Mouse (Mus musculus): Measurements from ENCODE around the gene Gli1.

Gli1 gene

DNA sequence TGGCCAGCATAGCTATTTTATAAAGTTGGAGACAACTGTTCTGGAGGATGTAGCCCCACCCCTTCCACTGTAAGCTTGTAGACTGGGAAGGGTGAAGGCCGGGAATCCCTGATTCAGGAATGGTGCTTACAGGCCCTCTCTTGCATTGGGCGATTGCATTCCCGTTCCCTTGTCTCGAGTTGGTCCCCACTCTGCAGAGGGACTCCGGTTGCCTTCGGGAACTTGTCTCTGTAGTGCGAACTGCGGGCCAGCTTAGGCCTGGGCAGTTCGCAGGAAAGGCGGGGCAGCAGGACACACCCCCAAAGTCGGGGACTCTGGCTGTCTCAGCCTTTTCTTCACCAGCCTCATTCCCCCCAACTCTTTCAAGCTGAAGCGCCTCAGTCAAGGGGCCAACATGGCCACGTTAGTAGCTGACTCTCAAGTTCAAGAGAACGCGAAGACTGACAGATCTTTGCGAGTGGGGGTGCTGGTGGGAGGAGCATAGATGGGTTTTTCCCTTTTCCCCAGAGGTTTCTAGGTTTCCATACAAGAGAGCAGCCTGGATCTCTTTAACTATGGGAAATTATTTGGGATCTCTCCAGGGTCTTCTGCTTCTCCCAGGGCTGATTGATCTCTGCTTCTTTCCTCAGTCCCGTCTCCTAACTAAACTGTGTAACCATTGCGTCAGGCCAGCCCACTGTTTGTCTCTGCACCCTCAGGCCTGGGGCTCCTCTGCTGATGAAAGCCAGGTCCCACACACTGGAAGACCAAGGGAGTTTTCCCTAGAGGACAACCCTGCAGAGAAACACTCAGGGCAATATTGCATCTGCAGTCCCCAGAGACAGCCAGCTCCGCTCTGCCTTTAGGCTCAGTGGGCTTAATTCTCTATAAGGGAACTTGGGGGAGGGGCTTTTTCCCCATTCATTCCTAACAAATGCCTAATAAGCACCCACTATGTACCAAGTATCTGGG lies 50.6 kb downstream of the Gli1 start:
- DNase-seq = no peak

- DNase-seq = peak; percentile 99
These were observed 51.4 kb downstream of the Gli1 start for GRCm38 (mm10) chr10:127290307-127290929.

DNA sequence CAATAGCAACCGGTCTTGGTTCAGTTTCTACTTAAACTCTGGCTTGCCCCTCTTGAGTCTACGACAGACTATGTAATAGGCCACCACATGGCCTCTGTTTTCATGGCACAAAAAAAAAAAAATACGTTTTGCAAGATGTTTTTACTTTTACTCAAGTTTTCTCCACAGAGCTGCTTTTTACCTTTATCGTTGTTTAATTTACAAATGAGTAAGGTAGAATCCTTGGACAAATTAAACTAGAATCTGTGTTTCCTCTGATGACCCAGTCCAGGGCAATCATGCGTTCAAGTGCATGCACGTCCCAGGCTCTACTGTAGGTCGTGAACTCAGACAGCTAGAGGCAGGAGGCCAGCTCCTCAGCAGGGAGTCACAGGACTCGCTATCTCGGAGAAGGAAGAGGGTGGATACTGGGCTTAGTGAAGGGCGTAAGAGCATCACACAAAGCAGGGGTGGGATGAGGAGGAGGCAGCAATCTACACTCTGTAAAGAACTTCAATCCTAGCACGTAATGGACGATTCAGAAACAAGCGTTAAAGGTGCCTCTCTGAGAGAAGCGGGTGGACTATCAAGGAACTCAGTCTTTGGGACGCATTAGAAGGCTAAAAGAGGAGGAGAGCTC lies 52.1 kb downstream of the Gli1 start:
- no peak for DNase-seq

- DNase-seq = peak; percentile 88
These were observed 52.8 kb downstream of the Gli1 start, which contains the start of gene Mbd6 for GRCm38 (mm10) chr10:127288800-127289572. TSS of gene Mbd6 (minus strand) at chr10:127289018.

GRCm38 (mm10) chr10:127288328-127288799 lies 53.4 kb downstream of the Gli1 start:
- DNase-seq = peak; percentile 45

- DNase-seq = no peak
These were observed 53.9 kb downstream of the Gli1 start for GRCm38 (mm10) chr10:127287936-127288293.

DNA sequence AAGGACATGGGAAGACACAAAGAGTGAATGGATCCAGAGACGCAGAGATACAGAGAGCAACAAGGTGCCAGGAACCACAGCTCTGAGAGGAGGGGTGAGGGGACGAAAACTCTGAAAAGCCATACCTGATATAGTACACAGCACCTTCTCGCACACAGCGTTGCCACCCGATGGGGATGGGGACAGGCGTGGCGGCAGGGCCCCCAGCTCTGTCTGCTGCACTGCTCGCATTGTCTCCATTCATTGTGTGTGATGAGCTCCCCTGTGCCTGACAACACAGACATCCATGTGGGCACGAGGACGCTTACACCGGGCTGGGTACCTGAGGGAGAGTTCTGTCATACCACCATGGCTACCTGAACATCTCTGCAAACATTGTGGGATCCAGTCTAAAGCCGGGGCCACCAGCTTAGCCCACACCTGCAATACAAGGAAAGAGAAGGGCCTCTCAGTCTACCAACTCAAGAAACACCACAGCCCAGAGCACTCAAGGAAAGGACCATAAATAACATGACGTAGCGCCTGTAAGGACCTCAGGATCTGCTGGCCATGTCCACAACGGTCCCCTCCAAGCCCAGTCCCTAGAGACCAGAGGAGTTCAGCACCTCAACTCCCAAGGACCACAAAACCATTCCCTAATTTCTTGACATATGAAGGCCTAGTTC lies 54.4 kb downstream of the Gli1 start:
- DNase-seq = no peak

DNA sequence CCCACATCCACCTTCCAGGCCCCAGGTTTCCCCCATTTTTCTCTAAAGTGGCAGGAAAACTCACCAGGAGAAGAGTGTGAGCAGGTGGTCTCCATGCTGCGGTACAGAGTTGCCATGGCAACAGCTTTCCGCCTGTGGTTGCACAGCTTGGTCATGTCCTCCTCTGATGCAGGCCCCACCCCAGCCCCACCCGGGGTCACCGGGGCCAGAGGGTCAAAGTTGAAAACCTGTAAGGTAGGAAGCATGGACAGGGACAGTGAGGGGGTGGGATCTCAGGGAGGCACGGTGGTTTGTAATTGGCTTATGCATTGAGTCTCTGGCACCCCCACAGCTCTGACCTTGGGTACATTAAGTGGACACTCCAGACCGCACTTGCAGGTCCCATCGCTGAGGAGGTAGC lies 55.0 kb downstream of the Gli1 start:
- peak; percentile 44 for DNase-seq

DNA sequence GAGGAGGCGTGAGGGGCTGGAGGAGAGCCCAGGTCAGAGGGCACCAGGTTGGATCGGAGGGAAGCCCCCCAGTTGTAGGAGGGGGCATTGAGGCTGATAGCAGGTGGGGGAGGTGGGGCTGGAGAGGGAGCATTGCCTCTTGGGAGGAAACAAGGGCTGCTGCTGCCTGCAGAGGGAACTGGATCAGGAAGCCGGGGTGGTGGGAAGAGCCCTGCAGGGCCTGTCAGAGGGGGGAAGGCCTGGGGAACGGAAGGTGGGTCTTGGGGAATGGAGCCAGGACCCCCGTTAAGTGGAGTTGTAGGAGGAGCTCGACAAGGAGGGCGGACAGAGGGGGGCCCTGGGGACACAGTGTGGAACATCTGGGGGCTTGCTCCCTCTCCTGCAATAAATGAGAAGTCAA lies 55.6 kb downstream of the Gli1 start:
- DNase-seq = no peak

GRCm38 (mm10) chr10:127285644-127286043 lies 56.1 kb downstream of the Gli1 start:
- DNase-seq = no peak

GRCm38 (mm10) chr10:127284724-127285500 lies 56.9 kb downstream of the Gli1 start:
- DNase-seq = no peak

GRCm38 (mm10) chr10:127284105-127284622 lies 57.6 kb downstream of the Gli1 start:
- DNase-seq = no peak

DNA sequence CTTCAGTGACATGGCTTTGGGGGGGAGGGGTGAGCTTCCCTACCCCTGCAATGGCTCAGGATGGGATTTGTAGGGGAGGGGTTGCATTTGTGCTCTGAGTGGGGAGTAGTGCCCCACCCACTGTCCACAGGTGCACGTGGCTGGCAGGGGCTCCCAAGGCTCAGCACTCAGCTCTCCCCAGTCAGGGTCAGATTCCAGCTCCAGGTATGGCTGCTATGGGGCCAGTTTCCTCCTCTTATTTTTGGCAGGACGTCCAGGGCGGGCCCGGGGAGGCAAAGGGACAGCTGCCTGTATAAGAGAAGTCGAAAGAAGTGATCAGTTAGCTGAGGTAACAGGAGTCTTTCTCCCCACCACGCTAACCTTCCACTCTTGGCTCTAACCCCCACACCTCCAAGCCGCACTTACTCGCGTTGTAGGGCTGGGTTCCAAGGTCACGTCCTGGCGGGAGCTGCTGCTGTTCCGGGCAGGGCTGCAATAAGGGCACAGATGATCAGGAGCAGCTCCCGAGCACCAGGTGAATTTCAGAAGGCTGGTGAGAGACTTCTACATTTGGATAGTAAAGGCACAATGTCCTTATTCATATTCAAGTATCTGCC lies 59.1 kb downstream of the Gli1 start:
- no peak for DNase-seq

GRCm38 (mm10) chr10:127281316-127281715 lies 60.5 kb downstream of the Gli1 start:
- DNase-seq = no peak

Data from right cerebral cortex, postnatal 4 days (tissue).